Mouse (Mus musculus) stomach, postnatal 0 days (tissue): Measurements from ENCODE around the gene Slc17a2.

Experiments used
- CTCF ChIP-seq: IDR thresholded peaks from 2 replicates; pipeline ENCODE4 v1.5.1; 2016; ENCODE audit warnings: antibody characterized with exemption, low read depth, mild to moderate bottlenecking, moderate library complexity
- EP300 ChIP-seq: optimal IDR thresholded peaks from 2 replicates; pipeline ENCODE3; 2016; ENCODE audit warnings: antibody characterized with exemption

DNA sequence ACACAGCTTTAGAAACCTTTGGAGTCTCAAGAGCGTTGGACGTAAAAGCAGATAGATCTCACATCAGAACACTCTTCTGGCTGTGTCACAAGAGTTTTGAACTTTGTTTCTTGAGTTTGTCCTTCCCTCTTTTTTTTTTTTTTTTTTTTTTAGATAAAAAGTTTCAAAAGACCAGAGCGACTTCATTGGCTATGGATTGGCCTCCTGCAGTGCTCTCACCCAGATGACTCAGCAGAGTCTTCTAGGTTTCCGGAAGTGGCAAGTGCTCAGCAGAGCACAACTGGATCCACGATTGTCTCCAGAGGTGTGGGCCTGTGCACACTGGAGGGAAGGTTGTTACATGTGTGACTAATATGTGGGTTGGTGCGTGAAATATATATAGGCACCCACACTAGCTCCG is 28.5 kb upstream of the Slc17a2 start:
- TF ChIP-seq CTCF (no peak), EP300 (no peak)
